Mouse (Mus musculus) limb, embryonic 14.5 days (tissue): ENCODE measurements around the gene Phf21a. TPM values are rescaled to one million over a fixed set of nuclear protein-coding genes. Genes with fewer than 3 reads are reported as not detected.

Source experiments
- ATAC-seq: fragments of 200-750 bp; cut with Nextera tagmentation; 2 replicates; pipeline ENCODE4 v1.8.0; 2017; ENCODE audit warnings: low read depth, moderate number of reproducible peaks, moderate TSS enrichment; ENCODE audit not compliant: low FRiP score
- DNase-seq: peaks from one replicate; pipeline ENCODE4 v3.0.0-alpha.2; 2015; ENCODE audit warnings: low spot score
- H3K27ac ChIP-seq: fragments of 300-500 bp; sonication (generic); replicated peaks from 2 replicates; pipeline ENCODE4 v1.5.1; 2014; ENCODE audit warnings: low read depth, mild to moderate bottlenecking, low read length, moderate library complexity, mixed read lengths
- H3K27me3 ChIP-seq: fragments of 300-500 bp; sonication (generic); 2 replicates; pipeline ENCODE4 v1.6.1; 2014; ENCODE audit warnings: low read length, mixed read lengths; ENCODE audit not compliant: control insufficient read depth, insufficient read depth
- H3K36me3 ChIP-seq: fragments of 300-500 bp; sonication (generic); 2 replicates; pipeline ENCODE4 v1.6.1; 2014; ENCODE audit warnings: mild to moderate bottlenecking, low read length, moderate library complexity, mixed read lengths; ENCODE audit not compliant: control insufficient read depth, insufficient read depth
- H3K4me1 ChIP-seq: fragments of 300-500 bp; sonication (generic); 2 replicates; pipeline ENCODE4 v1.6.1; 2014; ENCODE audit warnings: antibody characterized with exemption, low read length, mixed read lengths; ENCODE audit not compliant: control insufficient read depth, insufficient read depth
- H3K4me2 ChIP-seq: fragments of 300-500 bp; sonication (generic); replicated peaks from 2 replicates; pipeline ENCODE4 v1.6.1; 2014; ENCODE audit warnings: low read depth, mild to moderate bottlenecking, low read length, moderate library complexity; ENCODE audit not compliant: severe bottlenecking
- H3K4me3 ChIP-seq: fragments of 300-500 bp; sonication (generic); replicated peaks from 2 replicates; pipeline ENCODE4 v1.5.1; 2014; ENCODE audit warnings: low read length
- H3K9ac ChIP-seq: fragments of 300-500 bp; sonication (generic); 2 replicates; pipeline ENCODE4 v1.6.1; 2014; ENCODE audit warnings: mild to moderate bottlenecking, low read depth, low read length, moderate library complexity; ENCODE audit not compliant: severe bottlenecking
- H3K9me3 ChIP-seq: fragments of 300-500 bp; sonication (generic); 2 replicates; pipeline ENCODE4 v1.6.1; 2016; ENCODE audit warnings: low read length; ENCODE audit not compliant: control insufficient read depth
- POLR2A ChIP-seq: fragments of 200-500 bp; IDR thresholded peaks from 2 replicates; pipeline ENCODE4 v1.8.0; 2012; ENCODE audit warnings: inconsistent platforms, mild to moderate bottlenecking, moderate library complexity, borderline replicate concordance; ENCODE audit not compliant: insufficient read depth, insufficient read length; ENCODE audit errors: extremely low read depth
- WGBS: fragments of 180-500 bp; shearing (Covaris S2); extraction: QIAGEN DNeasy Blood & Tissue Kit; methylation state at CpG from one replicate; pipeline ENCODE4 v1.1.7; 2014; 5-methylcytosine and 5-hydroxymethylcytosine counted together
- polyA plus RNA-seq, 2 experiments: library from polyadenylated mRNA; depleted of rRNA in 1 of 2; stranded (reverse) in 1 of 2; unstranded in 1 of 2; fragments of >200 nt; fragmentation: Nextera tagmentation in 1 of 2; extraction: Ambion mirVana in 1 of 2; gene quantifications; 2 replicates each; pipeline versions ENCODE4 v1.2.1 to v1.2.3; 2012 to 2014

Gene Phf21a
- polyA plus RNA-seq, 2 experiments, result 38.2 to 96.0 TPM

DNA sequence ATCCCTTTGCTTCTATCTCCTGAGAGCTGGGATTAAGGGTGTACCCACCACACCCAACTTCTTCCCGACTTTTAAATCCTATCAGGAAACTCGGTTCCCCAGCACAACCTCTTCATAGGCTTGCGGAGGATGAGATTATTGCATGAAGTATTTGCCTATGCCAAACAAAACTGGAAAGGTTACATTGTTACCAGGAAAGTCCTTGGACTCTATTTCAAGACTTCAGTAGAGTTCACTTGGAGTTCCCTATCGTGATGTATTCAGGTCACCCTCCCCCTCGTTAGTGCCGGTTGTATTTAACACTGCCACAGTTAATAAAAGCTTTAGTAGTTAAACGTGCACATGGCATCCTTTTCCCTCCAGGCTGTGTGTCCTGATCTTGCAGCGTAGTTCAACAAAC, 1.2 kb downstream of the Phf21a start:
- Histone ChIP-seq H3K27ac (no peak overlapping the region), H3K4me3 (no peak overlapping the region), H3K36me3 (no peaks in the 10 kb centered on the region), H3K4me2 (no peak overlapping the region), H3K27me3 (no peaks in the 10 kb centered on the region), H3K9ac (no peak overlapping the region), H3K4me1 (no peaks in the 10 kb centered on the region), H3K9me3 (no peaks in the 10 kb centered on the region)
- no peak for ATAC-seq
- DNase-seq, result no peak
- no peak for TF ChIP-seq POLR2A
- WGBS, result 42% methylated on average over 8 of the region's 8 CpGs

- H3K4me2 ChIP-seq, result no peak overlapping the region
- no peak overlapping the region for H3K9ac ChIP-seq
- 88% methylated on average over 6 of the region's 6 CpGs for WGBS
- H3K36me3 ChIP-seq, result no peaks in the 10 kb centered on the region
- H3K27ac ChIP-seq, result no peak overlapping the region
- H3K27me3 ChIP-seq, result no peaks in the 10 kb centered on the region
- no peak overlapping the region for H3K4me3 ChIP-seq
- H3K9me3 ChIP-seq, result peaks cover 2% of the 10 kb centered on the region; the same call in 1 of the 2 replicates
- no peaks in the 10 kb centered on the region for H3K4me1 ChIP-seq
- no peak for DNase-seq
- TF ChIP-seq POLR2A, result no peak
- ATAC-seq, result no peak
Observed at GRCm38 (mm10) chr2:92100768-92101167, 7.9 kb downstream of the Phf21a start.

GRCm38 (mm10) chr2:92124523-92124922, 31.6 kb downstream of the Phf21a start:
- no peaks in the 10 kb centered on the region for H3K36me3 ChIP-seq
- WGBS, result 82% methylated on average over 5 of the region's 5 CpGs

DNA sequence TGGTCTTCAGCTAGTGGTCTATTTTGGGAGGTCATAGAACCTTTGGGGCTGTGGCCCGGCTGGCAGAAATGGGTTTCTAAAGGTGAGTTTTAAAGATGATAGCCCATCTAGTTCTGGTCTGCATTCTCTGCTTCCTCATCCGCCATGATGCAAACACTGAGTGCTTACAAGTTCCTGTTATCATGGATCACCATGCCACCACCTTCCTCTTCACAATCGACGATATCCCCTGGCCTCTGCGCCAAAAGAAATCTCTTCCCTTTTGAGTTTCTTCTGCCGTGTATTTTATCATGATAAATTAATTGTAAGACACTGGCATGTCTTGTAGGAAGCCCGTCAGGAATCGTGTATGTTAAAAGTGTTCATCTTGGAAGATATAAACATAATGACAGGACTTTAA, 32.4 kb downstream of the Phf21a start:
- no peak for TF ChIP-seq POLR2A
- WGBS, result 91% methylated on average over 8 of the region's 8 CpGs
- no peak for ATAC-seq
- H3K27me3 ChIP-seq, result no peaks in the 10 kb centered on the region
- H3K4me1 ChIP-seq, result no peaks in the 10 kb centered on the region
- no peak overlapping the region for H3K27ac ChIP-seq
- no peaks in the 10 kb centered on the region for H3K36me3 ChIP-seq
- H3K9ac ChIP-seq, result no peak overlapping the region
- no peak overlapping the region for H3K4me3 ChIP-seq
- no peaks in the 10 kb centered on the region for H3K9me3 ChIP-seq
- DNase-seq, result no peak
- no peak overlapping the region for H3K4me2 ChIP-seq

More at GRCm38 (mm10) chr2:92124523-92124922, 31.6 kb downstream of the Phf21a start:
- Histone ChIP-seq H3K4me3 (no peak overlapping the region), H3K9me3 (no peaks in the 10 kb centered on the region), H3K27ac (no peak overlapping the region), H3K4me2 (no peak overlapping the region), H3K27me3 (no peaks in the 10 kb centered on the region), H3K9ac (no peak overlapping the region), H3K4me1 (no peaks in the 10 kb centered on the region)
- no peak for ATAC-seq
- no peak for DNase-seq
- TF ChIP-seq POLR2A, result no peak

DNA sequence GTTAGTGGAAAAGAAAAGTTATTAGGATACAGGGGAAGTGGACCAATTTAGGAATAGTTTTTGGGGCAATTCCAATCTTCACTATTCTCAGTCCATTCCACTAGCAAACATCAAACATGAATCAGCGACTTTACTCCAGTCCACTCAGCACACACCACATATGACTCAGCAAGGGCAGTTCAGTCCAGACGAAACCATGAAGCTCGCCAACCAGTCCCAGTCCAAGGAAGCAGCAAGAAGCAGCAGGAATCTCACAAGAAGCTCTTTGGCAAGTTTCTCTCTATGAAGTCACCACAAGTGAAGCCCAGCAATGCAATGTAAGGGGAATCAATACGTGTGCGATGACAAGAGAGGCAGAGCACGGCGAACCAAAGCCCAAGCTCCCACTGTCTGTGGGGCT, 37.2 kb downstream of the Phf21a start:
- Histone ChIP-seq H3K27me3 (no peaks in the 10 kb centered on the region), H3K27ac (no peak overlapping the region), H3K4me2 (no peak overlapping the region), H3K9me3 (no peaks in the 10 kb centered on the region), H3K9ac (no peak overlapping the region), H3K36me3 (no peaks in the 10 kb centered on the region), H3K4me3 (no peak overlapping the region), H3K4me1 (no peaks in the 10 kb centered on the region)
- WGBS, result 95% methylated on average over 7 of the region's 7 CpGs
- ATAC-seq, result no peak
- TF ChIP-seq POLR2A, result no peak
- no peak for DNase-seq

GRCm38 (mm10) chr2:92138736-92139135, 45.8 kb downstream of the Phf21a start:
- no peaks in the 10 kb centered on the region for H3K9me3 ChIP-seq
- H3K9ac ChIP-seq, result no peak overlapping the region
- no peak overlapping the region for H3K27ac ChIP-seq
- no peaks in the 10 kb centered on the region for H3K36me3 ChIP-seq
- DNase-seq, result no peak
- ATAC-seq, result no peak
- H3K4me2 ChIP-seq, result no peak overlapping the region
- no peak for TF ChIP-seq POLR2A
- H3K4me3 ChIP-seq, result no peak overlapping the region
- peaks cover 8% of the 10 kb centered on the region; the same call in 1 of the 2 replicates for H3K4me1 ChIP-seq
- H3K27me3 ChIP-seq, result no peaks in the 10 kb centered on the region
